Mouse (Mus musculus): Measurements from ENCODE around the gene Timm17a. TPM values are rescaled to one million over a fixed set of nuclear protein-coding genes. Genes with fewer than 3 reads are reported as not detected.
A peak's percentile ranks its signal among the peaks of the same experiment; 100 is the strongest.

Timm17a gene
- polyA plus RNA-seq, 1 experiment from 2014 or later: 164 TPM

GRCm38 (mm10) chr1:135324571-135324970, 11.0 kb upstream of the Timm17a start, which contains the start of gene Lmod1:
Gene Lmod1, plus strand, starts transcription at chr1:135324807.
- Histone ChIP-seq H3K4me1 (replicated peaks) (peaks cover 5% of the 10 kb centered on the region; the same call in 1 of the 2 replicates), H3K36me3 (no peaks in the 10 kb centered on the region), H3K9me3 (no peaks in the 10 kb centered on the region), H3K27me3 (peaks cover 23% of the 10 kb centered on the region; the same call in 1 of the 2 replicates), H3K4me2 (no peak within 1 kb of the TSS), H3K4me3 (no peak within 1 kb of the TSS), H3K27ac (no peak within 1 kb of the TSS), H3K9ac (no peak within 1 kb of the TSS)
- 18% methylated on average over 8 of the region's 8 CpGs for WGBS
- no peak for ATAC-seq (ENCODE audit: low FRiP score)

GRCm38 (mm10) chr1:135323367-135323901, 9.9 kb upstream of the Timm17a start:
- Histone ChIP-seq H3K9ac (no peak overlapping the region), H3K4me2 (no peak overlapping the region), H3K27me3 (peaks cover 23% of the 10 kb centered on the region; the same call in 1 of the 2 replicates), H3K36me3 (no peaks in the 10 kb centered on the region), H3K27ac (no peak overlapping the region), H3K9me3 (no peaks in the 10 kb centered on the region), H3K4me3 (no peak overlapping the region), H3K4me1 (replicated peaks) (peaks cover 5% of the 10 kb centered on the region; the same call in 1 of the 2 replicates)
- WGBS: 77% methylated on average over 7 of the region's 7 CpGs
- no peak for ATAC-seq (ENCODE audit: low FRiP score)

GRCm38 (mm10) chr1:135312201-135312600, 1.4 kb downstream of the Timm17a start:
- peaks cover 22% of the 10 kb centered on the region for H3K4me1 ChIP-seq (replicated peaks)
- peak overlapping the region; percentile 74 for H3K4me2 ChIP-seq
- WGBS: 90% methylated on average over 4 of the region's 4 CpGs
- H3K27ac ChIP-seq: no peak overlapping the region
- no peak for ATAC-seq (ENCODE audit: low FRiP score)
- H3K36me3 ChIP-seq: peaks cover 27% of the 10 kb centered on the region
- peak overlapping the region; percentile 89 for H3K4me3 ChIP-seq
- H3K9ac ChIP-seq: peak overlapping the region; percentile 97
- no peaks in the 10 kb centered on the region for H3K9me3 ChIP-seq
- H3K27me3 ChIP-seq: peaks cover 9% of the 10 kb centered on the region; the same call in 1 of the 2 replicates

- Histone ChIP-seq H3K27ac (no peak overlapping the region), H3K9me3 (no peaks in the 10 kb centered on the region), H3K9ac (no peak overlapping the region), H3K27me3 (0 out of 2 replicates have a peak, but pooled peaks cover 3% of the 10 kb centered on the region), H3K4me2 (no peak overlapping the region), H3K4me1 (replicated peaks) (peaks cover 22% of the 10 kb centered on the region), H3K36me3 (peaks cover 34% of the 10 kb centered on the region), H3K4me3 (no peak overlapping the region)
- no peak for ATAC-seq (ENCODE audit: low FRiP score)
- WGBS: 73% methylated on average over 6 of the region's 6 CpGs
These were observed 2.2 kb downstream of the Timm17a start for GRCm38 (mm10) chr1:135311356-135311755.

GRCm38 (mm10) chr1:135290908-135291307, 22.7 kb downstream of the Timm17a start:
- no peak overlapping the region for H3K4me3 ChIP-seq
- ATAC-seq (ENCODE audit: low FRiP score): no peak
- H3K27me3 ChIP-seq: no peaks in the 10 kb centered on the region
- H3K4me2 ChIP-seq: no peak overlapping the region
- WGBS: 72% methylated on average over 5 of the region's 5 CpGs
- no peaks in the 10 kb centered on the region for H3K9me3 ChIP-seq
- peaks cover 28% of the 10 kb centered on the region for H3K36me3 ChIP-seq
- H3K9ac ChIP-seq: no peak overlapping the region
- H3K4me1 ChIP-seq (replicated peaks): no peaks in the 10 kb centered on the region
- no peak overlapping the region for H3K27ac ChIP-seq

- H3K27ac ChIP-seq: no peak overlapping the region
- no peak overlapping the region for H3K9ac ChIP-seq
- no peaks in the 10 kb centered on the region for H3K36me3 ChIP-seq
- no peaks in the 10 kb centered on the region for H3K27me3 ChIP-seq
- H3K4me3 ChIP-seq: no peak overlapping the region
- H3K9me3 ChIP-seq: no peaks in the 10 kb centered on the region
- no peak overlapping the region for H3K4me2 ChIP-seq
- H3K4me1 ChIP-seq (replicated peaks): peaks cover 26% of the 10 kb centered on the region
- ATAC-seq (ENCODE audit: low FRiP score): no peak
- 83% methylated on average over 2 of the region's 2 CpGs for WGBS
These were observed 27.3 kb downstream of the Timm17a start for GRCm38 (mm10) chr1:135286311-135286710.

GRCm38 (mm10) chr1:135283826-135284291, 29.7 kb downstream of the Timm17a start, which contains the start of gene Rnpep:
Gene Rnpep, minus strand, starts transcription at chr1:135284084.
- WGBS: 0% methylated on average over 38 of the region's 39 CpGs
- Histone ChIP-seq H3K9ac (peak within 1 kb of the TSS; percentile 97), H3K27ac (peak within 1 kb of the TSS; percentile 94), H3K4me3 (peak within 1 kb of the TSS; percentile 83), H3K4me2 (peak within 1 kb of the TSS; percentile 78), H3K4me1 (replicated peaks) (peaks cover 33% of the 10 kb centered on the region), H3K36me3 (peaks cover 4% of the 10 kb centered on the region; the same call in 1 of the 2 replicates), H3K9me3 (no peaks in the 10 kb centered on the region), H3K27me3 (no peaks in the 10 kb centered on the region)
- ATAC-seq (ENCODE audit: low FRiP score): peak; percentile 81

- Histone ChIP-seq H3K4me1 (replicated peaks) (peaks cover 33% of the 10 kb centered on the region), H3K27ac (peak overlapping the region; percentile 94), H3K9me3 (no peaks in the 10 kb centered on the region), H3K36me3 (peaks cover 9% of the 10 kb centered on the region), H3K9ac (peak overlapping the region; percentile 97), H3K4me3 (peak overlapping the region; percentile 83), H3K4me2 (peak overlapping the region; percentile 78), H3K27me3 (no peaks in the 10 kb centered on the region)
- WGBS: under 1% methylated on average over 45 of the region's 48 CpGs
- ATAC-seq (ENCODE audit: low FRiP score): peak; percentile 82
These were observed 30.2 kb downstream of the Timm17a start for GRCm38 (mm10) chr1:135283287-135283825.

GRCm38 (mm10) chr1:135282536-135283286, 30.9 kb downstream of the Timm17a start:
- 45% methylated on average over 13 of the region's 13 CpGs for WGBS
- peak overlapping the region; percentile 83 for H3K4me3 ChIP-seq
- H3K9ac ChIP-seq: peak overlapping the region; percentile 97
- H3K4me2 ChIP-seq: peak overlapping the region; percentile 78
- no peaks in the 10 kb centered on the region for H3K27me3 ChIP-seq
- H3K9me3 ChIP-seq: no peaks in the 10 kb centered on the region
- H3K36me3 ChIP-seq: peaks cover 15% of the 10 kb centered on the region
- H3K27ac ChIP-seq: peak overlapping the region; percentile 94
- peaks cover 33% of the 10 kb centered on the region for H3K4me1 ChIP-seq (replicated peaks)
- ATAC-seq (ENCODE audit: low FRiP score): no peak

- Histone ChIP-seq H3K4me2 (no peak overlapping the region), H3K9me3 (no peaks in the 10 kb centered on the region), H3K4me1 (replicated peaks) (peaks cover 33% of the 10 kb centered on the region), H3K9ac (no peak overlapping the region), H3K27me3 (no peaks in the 10 kb centered on the region), H3K36me3 (peaks cover 24% of the 10 kb centered on the region), H3K27ac (no peak overlapping the region), H3K4me3 (no peak overlapping the region)
- 96% methylated on average over 17 of the region's 17 CpGs for WGBS
- ATAC-seq (ENCODE audit: low FRiP score): no peak
These were observed 31.7 kb downstream of the Timm17a start for GRCm38 (mm10) chr1:135281841-135282240.

GRCm38 (mm10) chr1:135280646-135281045, 32.9 kb downstream of the Timm17a start:
- no peak overlapping the region for H3K9ac ChIP-seq
- H3K4me3 ChIP-seq: no peak overlapping the region
- ATAC-seq (ENCODE audit: low FRiP score): no peak
- 76% methylated on average over 9 of the region's 9 CpGs for WGBS
- no peaks in the 10 kb centered on the region for H3K27me3 ChIP-seq
- no peaks in the 10 kb centered on the region for H3K9me3 ChIP-seq
- H3K4me1 ChIP-seq (replicated peaks): peaks cover 33% of the 10 kb centered on the region
- H3K36me3 ChIP-seq: peaks cover 34% of the 10 kb centered on the region
- H3K4me2 ChIP-seq: no peak overlapping the region
- no peak overlapping the region for H3K27ac ChIP-seq

GRCm38 (mm10) chr1:135271371-135271770, 42.2 kb downstream of the Timm17a start:
- no peak overlapping the region for H3K4me3 ChIP-seq
- H3K9ac ChIP-seq: no peak overlapping the region
- H3K36me3 ChIP-seq: peaks cover 76% of the 10 kb centered on the region
- no peak overlapping the region for H3K4me2 ChIP-seq
- no peaks in the 10 kb centered on the region for H3K4me1 ChIP-seq (replicated peaks)
- H3K27me3 ChIP-seq: no peaks in the 10 kb centered on the region
- H3K27ac ChIP-seq: no peak overlapping the region
- no peak for ATAC-seq (ENCODE audit: low FRiP score)
- no peaks in the 10 kb centered on the region for H3K9me3 ChIP-seq
- WGBS: 90% methylated on average over 9 of the region's 9 CpGs
